Mouse (Mus musculus) gastrocnemius, postnatal 4 days (tissue): Measurements from ENCODE around the gene Tmprss6. TPM values are rescaled to one million over a fixed set of nuclear protein-coding genes. Genes with fewer than 3 reads are reported as not detected.

ENCODE experiments used
- DNase-seq, 2 experiments: peaks; one replicate each; pipeline ENCODE4 v3.0.0; 2021 to 2022; ENCODE audit warnings: low spot score in 2 of 2, mixed read lengths in 2 of 2
- total RNA-seq, 2 experiments: library from RNA; stranded (reverse); gene quantifications; 2 replicates each; pipeline ENCODE4 v1.2.3; 2021

The Tmprss6 gene
- total RNA-seq, 2 experiments from 2014 or later = 0.62 TPM; not detected in 1

- DNase-seq = no peak
Measured at GRCm38 (mm10) chr15:78483311-78483710, 14.9 kb upstream of the Tmprss6 start.

GRCm38 (mm10) chr15:78482518-78482917, 14.1 kb upstream of the Tmprss6 start:
- DNase-seq = no peak

DNA sequence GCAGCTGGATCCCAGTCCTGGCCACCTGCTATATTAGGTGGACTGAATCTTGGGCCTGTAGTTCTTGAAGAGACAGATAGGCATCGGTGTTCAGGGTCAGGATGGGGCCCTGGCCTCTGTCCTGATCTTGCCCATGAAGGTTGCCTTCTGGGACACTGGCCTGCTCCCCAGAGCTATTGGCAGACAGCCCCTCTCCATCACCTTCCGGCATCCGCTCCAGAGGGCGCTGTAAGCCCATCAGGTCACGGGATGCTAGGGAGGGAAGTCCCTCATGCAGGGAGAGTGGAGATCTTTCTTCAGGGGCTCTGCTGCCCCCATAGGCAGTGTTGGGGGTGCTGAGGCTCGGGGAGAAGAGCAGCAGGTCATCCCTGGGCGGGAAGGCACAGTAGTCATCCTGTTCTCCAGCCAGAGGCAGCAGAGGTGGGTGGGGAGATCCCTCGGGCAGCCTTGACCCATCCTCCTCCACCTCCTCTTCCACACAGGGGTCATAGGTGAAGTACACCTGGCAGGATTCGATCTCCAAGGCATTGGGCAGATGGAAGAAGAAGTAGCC, 13.1 kb upstream of the Tmprss6 start:
- DNase-seq = no peak

DNA sequence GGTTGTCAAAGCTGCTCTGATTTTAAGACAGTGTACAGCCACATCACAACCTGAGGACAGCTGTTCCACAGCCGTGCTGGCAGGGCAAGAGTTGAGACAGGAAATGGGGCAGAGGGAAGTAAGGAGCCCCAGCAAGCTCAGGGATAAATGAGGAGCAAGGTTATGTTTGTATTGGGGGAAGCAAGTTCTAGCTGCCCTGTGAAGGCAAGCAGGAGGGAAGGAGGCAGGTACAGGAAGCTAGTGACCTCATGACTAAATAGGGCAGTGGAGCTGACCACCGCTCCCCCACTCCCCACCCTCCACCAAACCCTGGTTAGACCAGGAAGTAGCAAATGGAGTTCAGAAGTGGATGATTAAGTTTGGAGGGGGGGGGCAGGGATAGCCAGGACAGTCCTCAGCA, 12.6 kb upstream of the Tmprss6 start:
- DNase-seq = no peak

DNA sequence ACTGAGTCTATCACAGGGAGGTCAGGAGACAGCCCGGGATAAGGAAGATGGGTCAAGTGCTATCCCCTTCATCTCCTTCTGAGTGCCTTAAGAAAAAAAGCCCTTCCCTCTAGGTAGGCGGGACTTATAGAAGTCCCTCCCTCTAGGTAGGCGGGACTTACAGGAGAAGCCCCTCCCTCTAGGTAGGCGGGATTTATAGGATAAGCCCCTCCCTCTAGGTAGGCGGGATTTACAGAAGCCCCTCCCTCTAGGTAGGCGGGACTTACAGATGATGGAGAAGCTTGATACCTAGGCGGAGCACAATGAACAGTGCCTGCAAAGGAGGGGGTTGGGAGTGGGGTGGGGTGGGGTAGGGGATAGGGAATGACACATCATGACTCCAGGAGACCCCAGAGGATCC, 11.7 kb upstream of the Tmprss6 start:
- no peak for DNase-seq

- no peak for DNase-seq
Measured at GRCm38 (mm10) chr15:78479470-78479869, 11.0 kb upstream of the Tmprss6 start.

DNA sequence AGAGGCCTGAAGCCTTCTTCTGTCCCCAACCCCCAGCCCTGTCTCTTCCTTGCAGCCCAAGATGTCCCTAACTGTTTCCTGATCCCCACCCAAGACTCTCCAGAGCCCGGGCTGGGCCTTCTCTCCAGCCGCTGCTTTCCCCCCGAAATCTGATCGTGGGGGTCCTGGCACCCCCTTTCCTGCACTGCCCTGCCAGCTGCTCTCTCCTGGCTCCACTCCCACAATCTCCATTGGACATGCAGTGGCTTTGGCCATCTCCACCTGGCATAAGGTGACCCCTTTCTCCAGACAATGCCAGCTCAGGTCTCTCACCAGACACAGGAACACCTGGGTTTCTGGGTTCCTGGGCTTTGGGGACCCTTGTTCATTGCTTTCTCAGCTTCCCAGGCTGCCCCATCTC, 9.6 kb upstream of the Tmprss6 start:
- no peak for DNase-seq

DNA sequence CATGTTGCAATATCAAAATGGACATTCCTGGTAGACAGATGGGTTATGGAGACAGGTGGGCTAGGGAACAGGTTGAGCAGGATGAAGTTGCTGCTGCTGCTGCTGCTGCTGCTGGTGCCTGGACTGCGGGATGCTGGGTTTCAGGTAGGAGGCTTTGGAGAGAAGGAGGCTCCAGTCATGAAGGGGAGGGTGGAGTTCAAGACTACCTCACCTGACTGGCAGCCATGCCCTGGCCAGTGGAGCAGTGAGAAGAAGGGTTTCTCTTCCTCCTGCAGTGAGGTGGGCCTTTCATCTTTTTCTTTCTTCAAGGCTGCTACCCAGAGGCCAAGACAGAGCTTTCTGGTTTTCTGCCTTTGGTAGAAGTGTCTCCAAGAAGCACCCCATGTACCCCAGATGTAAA, 8.4 kb upstream of the Tmprss6 start:
- no peak for DNase-seq

DNA sequence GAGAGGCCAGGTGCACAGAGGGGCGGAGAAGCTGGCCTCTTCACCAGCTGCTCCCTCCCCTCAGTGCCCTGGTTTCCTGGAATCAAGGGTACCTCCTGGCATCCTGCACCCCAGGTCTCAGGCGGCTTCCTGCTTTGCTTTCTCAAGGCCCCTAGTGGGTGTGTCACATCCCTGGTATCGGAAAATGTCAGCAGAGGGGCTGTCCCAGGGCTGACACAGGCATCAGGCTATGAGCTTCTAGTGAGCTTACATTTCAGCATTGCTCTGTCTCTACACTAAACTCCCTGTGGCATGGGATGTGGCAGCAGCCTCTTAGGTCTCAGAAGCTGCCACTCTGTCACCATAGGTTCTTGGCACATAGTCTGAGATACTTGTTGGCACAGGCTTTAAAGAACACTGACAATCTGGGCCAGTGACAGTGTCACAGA, 7.2 kb upstream of the Tmprss6 start:
- DNase-seq = no peak

GRCm38 (mm10) chr15:78473442-78473841, 5.0 kb upstream of the Tmprss6 start:
- no peak for DNase-seq

DNA sequence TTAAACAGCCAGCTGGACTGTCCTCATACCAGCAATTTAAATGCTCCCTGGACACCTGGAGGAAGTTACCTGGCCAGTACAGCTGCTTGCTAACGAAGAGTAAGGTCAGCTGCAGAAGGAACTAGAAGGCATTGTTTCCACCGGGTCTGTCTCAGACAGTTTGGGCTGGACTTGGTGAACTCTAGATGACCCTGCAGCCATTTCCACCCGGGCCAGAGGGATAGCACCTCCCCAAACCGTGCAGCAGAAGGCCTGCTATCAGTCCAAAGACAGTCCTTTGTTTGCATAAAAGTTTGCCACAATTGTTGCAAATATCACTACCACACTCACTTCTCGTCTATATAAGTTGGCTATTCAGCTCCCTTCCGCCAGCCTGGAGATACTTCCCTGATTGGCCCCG, 3.5 kb upstream of the Tmprss6 start:
- DNase-seq = no peak

DNA sequence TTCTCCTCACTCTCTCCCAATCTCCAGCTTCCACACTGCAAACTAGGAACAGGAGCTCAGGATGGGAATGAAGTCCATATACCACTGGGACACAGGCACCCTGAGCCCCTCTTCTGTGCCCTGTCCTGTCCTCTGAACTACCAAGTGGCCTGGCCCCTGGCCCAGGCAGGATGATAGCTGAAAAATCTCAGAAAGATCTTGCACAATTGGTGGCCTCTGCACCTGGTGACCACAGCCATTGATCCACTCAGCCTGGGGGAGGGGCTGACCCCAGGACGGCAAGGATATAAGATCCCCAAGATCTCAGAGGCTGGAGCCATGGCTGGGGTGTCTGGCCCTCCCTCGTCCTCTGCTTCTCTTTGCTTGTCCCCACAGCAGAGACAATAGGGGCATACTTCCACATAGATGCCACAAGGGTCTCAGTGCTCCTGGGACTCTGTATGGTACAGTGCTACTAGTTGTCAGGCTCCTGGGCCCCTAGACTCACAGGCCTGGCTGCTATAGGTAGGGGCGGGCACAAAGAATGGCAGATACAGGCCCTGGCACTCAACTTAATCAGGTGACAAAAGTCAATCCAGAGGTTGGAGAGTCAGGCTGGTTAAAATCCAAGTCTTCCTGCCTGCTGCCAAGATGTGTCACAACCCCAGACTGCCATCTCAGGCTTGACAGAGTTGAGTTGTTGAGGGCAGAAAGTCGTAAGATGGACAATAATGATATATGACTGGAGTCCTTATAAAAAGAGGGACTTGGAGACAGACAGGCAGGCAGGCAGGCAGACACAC, 2.3 kb upstream of the Tmprss6 start:
- no peak for DNase-seq

DNA sequence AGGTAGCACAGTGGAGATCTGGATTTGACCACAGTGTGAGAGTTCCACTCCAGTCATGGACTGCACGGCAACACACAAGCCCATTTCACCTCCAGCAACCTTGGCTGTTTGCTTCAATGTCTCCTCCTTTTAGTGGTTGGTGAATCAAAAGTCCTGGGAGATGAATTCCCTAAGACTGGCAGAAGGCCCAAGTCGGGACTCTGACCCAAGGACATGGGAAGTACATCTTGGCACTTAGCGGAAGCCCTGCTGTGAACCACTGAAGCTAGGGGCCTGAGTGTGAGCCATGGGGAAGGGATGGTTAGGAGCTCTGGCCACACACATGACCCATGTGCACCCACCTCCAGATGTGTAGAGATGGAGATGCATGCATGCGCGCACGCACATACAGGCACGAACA, 864 bp downstream of the Tmprss6 start:
- no peak for DNase-seq

DNA sequence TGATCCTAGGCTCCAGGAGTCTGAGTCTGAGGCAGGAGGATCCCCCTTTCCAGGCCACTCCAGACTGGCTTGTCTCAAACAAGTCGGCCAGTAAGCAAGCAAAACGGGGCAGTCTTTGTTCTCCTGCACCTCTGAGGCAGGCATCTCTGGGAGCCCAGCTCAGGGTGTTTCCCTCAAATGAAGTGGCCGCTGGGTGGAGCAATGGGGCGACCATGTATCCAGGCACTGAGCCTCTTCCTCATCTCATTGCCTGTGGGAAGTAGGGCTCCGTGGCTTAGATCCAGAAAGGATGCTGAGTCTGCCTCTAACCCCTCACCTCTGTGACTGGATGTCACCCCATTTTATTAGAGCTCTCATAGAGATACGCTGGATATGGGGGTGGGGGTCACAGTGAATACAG, 1.6 kb downstream of the Tmprss6 start:
- no peak for DNase-seq

DNA sequence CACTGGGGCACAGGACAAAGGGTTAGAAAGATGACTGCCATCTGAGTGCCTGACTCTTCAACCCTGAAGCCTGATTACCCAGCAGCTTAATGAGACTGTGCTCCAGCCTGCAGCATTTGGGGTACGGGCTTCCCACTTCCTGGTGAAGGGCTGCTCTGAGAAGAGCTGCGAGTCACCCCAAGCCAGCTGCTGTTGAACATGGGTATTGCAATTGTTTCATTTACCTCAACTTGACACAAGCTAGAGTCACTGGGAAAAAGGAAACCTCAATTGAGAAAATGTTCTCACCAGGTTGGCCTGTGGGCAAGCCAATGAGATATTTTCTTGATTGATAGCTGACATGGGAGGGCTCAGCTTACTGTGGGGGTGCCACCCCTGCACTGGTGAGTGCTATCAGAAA, 5.5 kb downstream of the Tmprss6 start:
- DNase-seq = no peak

DNA sequence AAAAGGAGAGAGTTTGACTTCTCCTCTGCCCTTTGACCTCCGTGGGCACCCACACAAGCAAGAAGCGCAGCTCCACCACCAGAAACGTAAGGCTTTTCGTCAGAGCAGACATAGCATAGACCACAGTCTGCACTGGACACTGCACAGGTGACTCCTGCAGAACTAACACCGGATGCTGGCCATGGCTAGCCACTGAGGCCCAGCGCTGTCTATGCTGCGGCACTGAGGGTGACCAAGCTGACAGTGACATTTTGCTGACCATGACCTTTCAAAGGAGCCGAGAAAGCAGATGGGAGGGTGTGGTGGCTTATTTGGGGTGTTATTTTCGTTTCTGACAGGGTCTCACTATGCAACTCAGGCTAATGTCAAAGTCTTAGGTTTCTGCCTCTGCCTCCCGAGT, 11.2 kb downstream of the Tmprss6 start:
- DNase-seq = no peak

- DNase-seq = no peak
Measured at GRCm38 (mm10) chr15:78456051-78456450, 12.4 kb downstream of the Tmprss6 start.

DNA sequence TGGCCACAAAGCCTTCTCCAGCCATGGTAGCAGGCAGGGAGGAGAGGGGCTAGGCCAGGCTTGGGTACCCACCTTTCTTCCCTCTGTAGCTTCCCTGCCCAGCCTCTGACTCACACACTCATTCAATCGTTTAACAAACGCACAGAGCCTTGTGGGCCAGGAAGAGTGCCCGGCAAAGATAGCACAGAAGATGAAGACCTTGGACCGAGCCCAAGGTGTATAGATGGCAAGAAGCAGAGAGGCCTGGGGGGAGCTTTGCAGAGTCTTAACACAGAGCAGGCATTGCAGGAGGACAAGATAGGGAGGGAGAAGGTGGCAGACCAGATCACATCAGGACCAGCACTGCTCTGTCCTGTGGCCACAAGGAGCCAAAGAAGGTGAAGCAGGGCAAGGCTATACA, 13.3 kb downstream of the Tmprss6 start:
- no peak for DNase-seq

GRCm38 (mm10) chr15:78452929-78453328, 15.5 kb downstream of the Tmprss6 start:
- DNase-seq = no peak

GRCm38 (mm10) chr15:78451201-78451600, 17.2 kb downstream of the Tmprss6 start:
- DNase-seq = no peak

GRCm38 (mm10) chr15:78450419-78450768, 18.0 kb downstream of the Tmprss6 start:
- no peak for DNase-seq

DNA sequence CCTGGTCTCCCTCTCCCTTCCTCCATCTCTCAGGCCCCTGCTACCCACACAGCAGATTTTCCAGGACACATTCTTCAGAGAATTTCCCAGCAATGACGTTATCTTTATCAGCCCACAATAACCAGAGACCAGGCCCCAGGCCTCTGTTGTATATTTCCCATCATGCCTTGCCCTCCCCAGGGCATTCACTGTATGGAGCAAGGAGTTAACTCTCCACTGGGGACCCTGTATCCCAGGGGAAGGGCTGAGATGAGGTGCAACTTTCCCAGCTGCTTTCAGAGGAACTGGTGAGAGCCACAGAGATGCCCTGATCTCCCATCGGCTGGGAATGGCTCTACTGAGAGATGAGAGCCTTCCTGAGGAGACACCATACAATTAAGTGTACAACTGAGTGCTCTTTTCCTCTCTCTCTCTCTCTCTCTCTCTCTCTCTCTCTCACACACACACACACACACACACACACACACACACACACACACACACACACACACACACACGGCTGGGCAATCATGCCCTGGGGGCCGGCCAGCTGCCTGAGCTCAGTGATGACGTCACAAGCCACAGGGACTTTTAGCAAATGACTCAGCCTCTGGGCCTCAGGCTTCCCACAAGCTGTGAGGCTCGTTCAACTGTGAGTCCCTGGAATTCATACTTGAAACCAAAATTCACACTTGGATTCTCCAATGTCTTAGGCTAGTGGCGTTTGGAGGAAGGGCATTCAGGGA, 18.6 kb downstream of the Tmprss6 start:
- DNase-seq = peak in 1 of 2 experiments; percentile 73

DNA sequence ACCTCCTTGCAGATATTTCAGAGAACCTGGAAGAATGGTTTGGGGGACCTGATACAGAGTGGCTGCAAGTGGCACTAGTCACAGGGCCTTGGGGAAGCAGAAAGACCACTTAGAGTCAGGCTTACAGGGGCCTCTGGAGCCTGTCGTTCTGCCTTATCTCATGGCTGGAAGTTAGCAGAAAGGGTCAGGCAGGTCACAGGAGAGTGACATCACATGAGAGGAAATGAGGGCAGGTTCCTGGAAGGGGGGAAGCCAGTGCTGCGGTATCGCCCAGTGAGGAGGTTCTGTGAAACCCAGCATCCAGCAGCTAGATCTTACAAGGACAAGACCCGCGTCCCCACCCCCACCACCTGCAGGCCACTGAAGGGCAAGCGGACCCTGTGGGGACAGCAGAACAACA, 19.3 kb downstream of the Tmprss6 start:
- no peak for DNase-seq
